Mouse (Mus musculus): ENCODE measurements around the gene Zfp580.
"Not testable (repeated sequence)": the region's sequence is repeated elsewhere in the genome, so short reads cannot be mapped to it uniquely, and the experiment has no call there.

Zfp580 gene

GRCm38 (mm10) chr7:5059421-5059820 is 8.1 kb downstream of the Zfp580 start:
- in situ Hi-C loops (cut with MboI; ENCODE audit: low pct_unique_long_range_greater_than_20kb in 1 of 2, low sequenced_read_pairs in 2 of 2, unreplicated experiment in 1 of 2): no loop called here

- in situ Hi-C loops (cut with MboI; ENCODE audit: low pct_unique_long_range_greater_than_20kb in 1 of 2, low sequenced_read_pairs in 2 of 2, unreplicated experiment in 1 of 2): loop anchor here in 1 of 2 experiments (5.0 kb wide), 1 partner anchor 38 kb away; the partner anchor contains the start of genes Ccdc106 and Zfp865
These were observed 8.9 kb downstream of the Zfp580 start for GRCm38 (mm10) chr7:5060239-5060731.

- in situ Hi-C loops (cut with MboI; ENCODE audit: low pct_unique_long_range_greater_than_20kb in 1 of 2, low sequenced_read_pairs in 2 of 2, unreplicated experiment in 1 of 2): loop anchor here in 1 of 2 experiments (5.0 kb wide), 1 partner anchor 39 kb away; the partner anchor contains the start of genes Ccdc106 and Zfp865
These were observed 9.8 kb downstream of the Zfp580 start for GRCm38 (mm10) chr7:5060944-5061773.

DNA sequence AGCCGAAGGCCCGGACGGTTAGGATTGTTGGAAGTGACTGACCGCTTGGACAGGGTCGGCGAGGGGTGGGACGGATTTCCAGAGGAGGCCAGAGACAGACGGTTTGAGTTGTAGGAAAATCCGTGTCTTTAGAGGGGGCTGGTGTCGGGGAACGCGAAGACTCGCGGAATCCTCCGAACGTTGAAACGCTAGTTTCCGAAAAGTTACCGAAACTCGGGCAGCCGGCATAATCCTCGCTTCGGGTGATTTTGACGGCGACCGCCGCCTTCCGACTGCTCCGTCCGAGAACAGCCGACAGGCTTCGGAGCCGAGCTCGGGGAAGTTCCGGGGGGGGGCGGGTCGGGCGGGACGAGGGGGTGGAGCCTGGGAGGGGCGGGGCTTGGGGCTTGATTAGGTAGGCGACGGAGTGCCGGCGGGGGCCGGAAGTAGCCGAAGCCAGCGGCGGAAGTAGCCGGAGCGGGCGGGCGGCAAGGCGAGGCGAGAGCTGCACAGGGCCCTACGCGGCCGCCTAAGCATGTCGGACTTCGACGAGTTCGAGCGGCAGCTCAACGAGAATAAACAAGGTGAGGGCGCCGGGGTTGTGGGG is 10.5 kb downstream of the Zfp580 start, which contains the start of gene U2af2:
Gene U2af2 (plus strand): TSS at position 370 of the 586 bp plus-strand sequence.
- in situ Hi-C loops (cut with MboI; ENCODE audit: low pct_unique_long_range_greater_than_20kb in 1 of 2, low sequenced_read_pairs in 2 of 2, unreplicated experiment in 1 of 2): loop anchor here in 1 of 2 experiments (5.0 kb wide), 1 partner anchor 40 kb away; the partner anchor contains the start of genes Ccdc106 and Zfp865

- in situ Hi-C loops (cut with MboI; ENCODE audit: low pct_unique_long_range_greater_than_20kb in 1 of 2, low sequenced_read_pairs in 2 of 2, unreplicated experiment in 1 of 2): loop anchor here in 1 of 2 experiments (5.0 kb wide), 1 partner anchor 40 kb away; the partner anchor contains the start of genes Ccdc106 and Zfp865
These were observed 11.1 kb downstream of the Zfp580 start for GRCm38 (mm10) chr7:5062360-5063001.

DNA sequence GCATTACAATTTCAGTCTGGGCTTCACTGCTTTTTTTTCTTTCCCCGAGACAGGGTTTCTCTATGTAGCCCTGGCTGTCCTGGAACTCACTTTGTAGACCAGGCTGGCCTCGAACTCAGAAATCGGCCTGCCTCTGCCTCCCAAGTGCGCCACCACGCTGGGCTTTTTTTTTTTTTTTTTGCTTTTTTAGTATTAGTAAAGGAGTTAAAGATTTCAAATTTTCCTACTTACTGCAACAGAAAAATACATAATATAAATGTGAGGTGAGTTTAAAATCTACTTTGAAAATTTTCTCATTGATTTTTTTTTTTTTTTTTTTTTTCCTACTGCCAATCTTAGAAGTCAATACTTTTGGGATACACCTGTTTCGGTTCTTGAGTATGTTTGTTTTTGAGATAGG is 13.5 kb downstream of the Zfp580 start:
- in situ Hi-C loops (cut with MboI; ENCODE audit: low pct_unique_long_range_greater_than_20kb in 1 of 2, low sequenced_read_pairs in 2 of 2, unreplicated experiment in 1 of 2): loop anchor here in 1 of 2 experiments (5.0 kb wide), 1 partner anchor 43 kb away; the partner anchor contains the start of genes Ccdc106 and Zfp865

- in situ Hi-C loops (cut with MboI; ENCODE audit: low pct_unique_long_range_greater_than_20kb in 1 of 2, low sequenced_read_pairs in 2 of 2, unreplicated experiment in 1 of 2): no loop called here
These were observed 22.2 kb downstream of the Zfp580 start for GRCm38 (mm10) chr7:5073586-5073985.

DNA sequence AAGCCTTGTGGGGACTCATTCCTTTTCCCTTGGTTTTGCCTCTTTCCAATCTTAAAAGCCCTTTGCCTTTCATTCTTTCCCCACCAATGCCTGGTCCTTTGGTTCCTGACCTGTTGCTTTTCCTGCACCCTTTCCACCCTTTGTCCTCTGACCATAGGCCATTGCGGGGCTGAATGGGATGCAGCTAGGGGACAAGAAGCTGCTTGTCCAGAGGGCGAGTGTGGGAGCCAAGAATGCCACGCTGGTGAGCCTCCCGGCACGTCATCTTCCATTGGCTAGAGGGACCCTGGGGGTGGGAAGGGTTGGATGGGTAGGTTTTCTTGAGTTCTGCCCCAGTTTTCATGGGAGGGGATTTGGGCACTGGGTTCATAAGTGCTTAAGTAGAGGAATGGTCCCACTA is 23.6 kb downstream of the Zfp580 start:
- in situ Hi-C loops (cut with MboI; ENCODE audit: low pct_unique_long_range_greater_than_20kb in 1 of 2, low sequenced_read_pairs in 2 of 2, unreplicated experiment in 1 of 2): no loop called here

GRCm38 (mm10) chr7:5076931-5077330 is 25.6 kb downstream of the Zfp580 start:
- in situ Hi-C loops (cut with MboI; ENCODE audit: low pct_unique_long_range_greater_than_20kb in 1 of 2, low sequenced_read_pairs in 2 of 2, unreplicated experiment in 1 of 2): no loop called here

- in situ Hi-C loops (cut with MboI; ENCODE audit: low pct_unique_long_range_greater_than_20kb in 1 of 2, low sequenced_read_pairs in 2 of 2, unreplicated experiment in 1 of 2): not testable (repeated sequence)
These were observed 28.1 kb downstream of the Zfp580 start for GRCm38 (mm10) chr7:5079365-5080009.

DNA sequence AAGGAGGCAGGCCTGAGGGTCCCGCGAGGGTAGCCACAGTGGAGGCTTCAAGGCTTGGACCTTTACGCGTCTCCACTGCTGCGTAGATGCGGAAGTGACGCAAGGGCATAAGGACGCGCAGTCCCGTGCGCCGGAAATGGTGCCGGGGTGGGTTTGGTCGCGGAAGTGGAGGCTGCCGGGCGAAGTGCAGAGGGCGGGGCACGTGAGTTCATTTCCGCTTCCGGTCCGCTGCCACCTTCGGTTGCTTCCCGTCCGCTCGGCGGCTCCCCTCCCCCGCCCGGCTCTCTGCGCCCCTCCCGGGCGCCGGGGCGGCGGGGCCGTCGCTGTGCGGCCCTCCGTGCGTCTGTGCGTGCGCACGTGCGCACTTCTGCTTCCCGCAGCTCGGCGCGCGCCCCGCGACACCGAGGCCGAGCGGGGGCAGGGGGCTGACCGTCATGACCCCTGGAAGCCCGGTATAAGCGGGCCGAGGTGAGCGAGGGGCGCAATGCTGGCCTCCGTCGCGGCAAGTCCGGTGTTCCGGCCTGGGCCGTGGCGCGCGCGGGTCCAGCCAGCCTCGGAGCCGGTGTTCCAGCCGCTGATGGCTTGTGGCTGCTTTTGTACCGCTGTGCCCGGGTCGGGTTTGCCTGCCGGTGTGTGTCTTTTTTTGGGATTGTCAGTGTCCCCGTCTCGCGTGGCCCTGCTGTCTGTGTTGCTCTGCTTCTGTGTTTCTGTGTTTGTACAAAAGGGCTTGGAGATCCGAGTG is 28.8 kb downstream of the Zfp580 start, which contains the start of gene Epn1:
Gene Epn1 (plus strand): TSS at position 226 of the 742 bp plus-strand sequence.
- in situ Hi-C loops (cut with MboI; ENCODE audit: low pct_unique_long_range_greater_than_20kb in 1 of 2, low sequenced_read_pairs in 2 of 2, unreplicated experiment in 1 of 2): no loop called here

DNA sequence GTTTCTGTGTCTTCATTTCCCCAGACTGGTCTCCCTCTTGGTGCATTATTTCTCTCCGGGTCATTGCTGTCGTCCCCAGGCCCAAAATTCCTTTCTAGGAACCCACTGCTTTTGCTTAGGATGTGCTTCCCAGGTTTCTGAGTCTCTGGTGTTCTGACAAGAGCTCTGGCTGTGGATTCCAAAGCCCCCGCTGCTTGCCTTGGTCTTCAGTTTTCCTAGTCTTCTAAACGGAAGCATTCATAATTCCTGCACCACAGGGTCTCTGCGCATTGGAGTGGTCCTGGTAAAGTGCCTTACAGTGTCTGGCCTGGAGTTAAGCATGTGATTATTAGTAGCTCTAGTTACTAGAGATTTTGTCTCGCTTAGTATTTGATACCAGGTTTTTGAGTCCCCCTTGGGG is 29.5 kb downstream of the Zfp580 start:
- in situ Hi-C loops (cut with MboI; ENCODE audit: low pct_unique_long_range_greater_than_20kb in 1 of 2, low sequenced_read_pairs in 2 of 2, unreplicated experiment in 1 of 2): no loop called here

- in situ Hi-C loops (cut with MboI; ENCODE audit: low pct_unique_long_range_greater_than_20kb in 1 of 2, low sequenced_read_pairs in 2 of 2, unreplicated experiment in 1 of 2): no loop called here
These were observed 29.9 kb downstream of the Zfp580 start for GRCm38 (mm10) chr7:5081241-5081640.

DNA sequence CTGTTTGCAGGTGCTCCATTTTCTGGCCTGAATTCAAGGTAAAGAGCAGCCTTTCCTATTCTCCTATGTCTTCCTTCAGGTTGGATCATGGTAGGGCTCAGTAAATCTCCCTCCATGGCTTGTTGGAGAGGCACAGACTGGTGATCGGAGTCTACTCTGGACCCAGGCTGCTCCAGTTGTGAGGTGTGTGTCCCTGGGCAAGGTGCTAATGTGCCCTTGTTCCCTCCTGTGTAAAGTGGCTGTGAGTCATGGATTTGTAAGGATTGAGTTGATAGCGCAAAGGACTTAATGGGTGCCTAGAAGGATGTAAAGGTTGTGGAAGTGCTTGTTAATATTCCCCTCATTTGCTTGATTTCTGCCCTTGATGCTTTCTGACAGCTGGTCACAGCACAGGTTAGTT is 30.6 kb downstream of the Zfp580 start:
- in situ Hi-C loops (cut with MboI; ENCODE audit: low pct_unique_long_range_greater_than_20kb in 1 of 2, low sequenced_read_pairs in 2 of 2, unreplicated experiment in 1 of 2): no loop called here

DNA sequence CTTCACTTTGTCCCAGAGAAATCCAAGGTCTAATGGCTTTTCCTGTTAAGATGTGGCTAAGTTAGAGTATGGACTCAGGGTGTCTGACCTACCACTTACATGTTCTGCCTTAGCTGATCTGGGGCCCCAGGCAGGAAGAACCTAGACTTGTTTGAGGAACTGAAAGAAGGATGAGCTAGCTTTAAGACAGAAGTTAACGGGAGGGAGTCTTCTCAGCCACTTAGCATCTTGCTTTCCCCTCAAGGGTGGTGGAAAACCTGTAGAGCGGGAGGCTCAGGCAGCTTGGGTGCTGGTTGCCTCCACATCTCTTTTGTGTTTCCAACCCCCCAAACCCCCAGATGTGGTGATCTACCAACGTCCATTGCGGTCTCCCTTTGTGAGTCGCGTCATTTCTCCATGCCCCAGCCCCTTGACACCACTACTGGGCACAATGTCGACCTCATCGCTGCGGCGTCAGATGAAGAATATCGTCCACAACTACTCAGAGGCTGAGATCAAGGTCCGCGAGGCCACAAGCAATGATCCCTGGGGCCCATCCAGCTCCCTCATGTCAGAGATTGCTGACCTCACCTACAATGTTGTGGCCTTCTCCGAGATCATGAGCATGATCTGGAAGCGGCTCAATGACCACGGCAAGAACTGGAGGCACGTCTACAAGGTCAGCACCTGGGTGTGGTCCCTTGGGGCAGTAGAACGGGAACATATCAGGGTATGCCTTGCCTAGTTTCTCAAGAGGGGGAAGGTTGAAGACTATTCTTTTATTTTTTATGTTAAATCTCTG is 32.2 kb downstream of the Zfp580 start:
- in situ Hi-C loops (cut with MboI; ENCODE audit: low pct_unique_long_range_greater_than_20kb in 1 of 2, low sequenced_read_pairs in 2 of 2, unreplicated experiment in 1 of 2): no loop called here

DNA sequence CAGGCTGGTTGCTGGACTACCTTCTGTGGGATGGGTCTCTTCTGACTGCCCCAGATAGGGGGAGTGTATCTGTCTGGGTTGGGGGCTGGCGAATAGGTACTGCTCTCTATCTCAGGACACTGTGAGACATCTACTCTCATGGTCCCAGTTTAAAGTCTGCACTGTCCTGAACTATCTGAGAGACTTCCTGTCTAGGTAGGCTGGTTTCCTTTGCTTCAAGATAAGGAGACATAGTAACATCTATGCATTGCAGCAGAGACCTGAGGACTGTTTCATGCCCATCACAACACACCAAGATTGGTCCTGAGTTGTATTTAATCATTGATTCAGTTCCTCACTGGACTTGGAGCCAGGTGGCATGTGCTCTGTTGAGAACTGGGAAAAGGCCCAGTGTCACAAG is 34.2 kb downstream of the Zfp580 start:
- in situ Hi-C loops (cut with MboI; ENCODE audit: low pct_unique_long_range_greater_than_20kb in 1 of 2, low sequenced_read_pairs in 2 of 2, unreplicated experiment in 1 of 2): no loop called here

DNA sequence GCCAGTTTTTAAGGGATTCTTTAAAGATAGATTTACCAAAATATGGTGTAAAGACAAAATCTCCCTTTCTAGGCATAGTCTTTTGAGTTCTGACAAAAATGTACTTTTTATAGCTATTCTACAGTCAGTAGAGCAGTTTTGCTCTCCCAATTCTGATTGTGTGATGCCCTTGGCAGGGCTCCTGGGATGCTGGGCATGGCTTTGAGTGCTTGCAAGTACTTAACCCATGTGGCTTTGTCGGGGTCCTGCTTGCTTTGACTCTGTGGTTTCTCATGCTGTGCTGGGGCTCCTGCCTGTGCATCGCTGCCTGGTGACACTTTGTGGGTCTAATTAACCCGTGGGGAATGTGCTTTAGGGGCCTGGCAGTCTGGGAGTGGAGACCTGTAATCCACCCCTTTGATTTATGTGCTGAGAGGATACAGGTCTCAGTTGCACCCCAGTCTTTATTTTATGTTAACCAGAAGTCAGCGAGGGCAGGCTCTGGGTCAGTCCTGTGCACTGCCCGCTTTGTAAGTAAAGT is 35.6 kb downstream of the Zfp580 start:
- in situ Hi-C loops (cut with MboI; ENCODE audit: low pct_unique_long_range_greater_than_20kb in 1 of 2, low sequenced_read_pairs in 2 of 2, unreplicated experiment in 1 of 2): no loop called here

All from mouse embryonic stem cell (cell line).